ENCODE assay signal across 1 mouse cellular context in genomic region chr11:88197153-88197576, GRCm38 (mm10).
A peak's percentile ranks its signal among the peaks of the same experiment; 100 is the strongest.
TF ChIP-seq lines count a peak whose summit lies in the region.

No protein-coding gene starts in this region.

TF ChIP-seq in CH12.LX, 34 proteins besides CTCF, POLR2A, EP300 and RAD21 (continued from another document):
- TF ChIP-seq ZNF384 (IDR thresholded peaks at IDR 0.05; ENCODE audit: low read depth, low read length): peak; percentile 91
- TF ChIP-seq RCOR1 (conservative IDR thresholded peaks at IDR 0.05; ENCODE audit: low read depth, low read length): no peak
- peak; percentile 71; the same call in 1 of the 2 replicates for TF ChIP-seq MAZ (IDR thresholded peaks at IDR 0.05; ENCODE audit: low read depth, low read length)
- TF ChIP-seq CHD2 (IDR thresholded peaks at IDR 0.05; ENCODE audit: low read length): peak; percentile 18; the same call in 1 of the 2 replicates
- TF ChIP-seq MAX (IDR thresholded peaks at IDR 0.05; ENCODE audit: low read length): 0 out of 2 replicates have a peak, but pooled peaks have one; percentile 12
- TF ChIP-seq PAX5 (IDR thresholded peaks at IDR 0.05; ENCODE audit: low read length): no peak
- peak; percentile 76 for TF ChIP-seq MYC (IDR thresholded peaks at IDR 0.05; ENCODE audit: low read depth, low read length)
- no peak for TF ChIP-seq KAT2A (IDR thresholded peaks at IDR 0.05; ENCODE audit: insufficient replicate concordance, low read length)
- 0 out of 2 replicates have a peak, but pooled peaks have one; percentile 29 for TF ChIP-seq JUND (conservative IDR thresholded peaks at IDR 0.05; ENCODE audit: low read depth, low read length)
